Mouse (Mus musculus) kidney, embryonic 14.5 days (tissue): ENCODE measurements around the gene Traf2. TPM values are rescaled to one million over a fixed set of nuclear protein-coding genes. Genes with fewer than 3 reads are reported as not detected.

ENCODE experiments used
- ATAC-seq: fragments of 200-750 bp; cut with Nextera tagmentation; 2 replicates; pipeline ENCODE4 v1.8.0; 2017; ENCODE audit warnings: moderate number of reproducible peaks, mild to moderate bottlenecking, moderate TSS enrichment, moderate library complexity; ENCODE audit not compliant: low FRiP score, low TSS enrichment
- H3K27ac ChIP-seq: fragments of 300-500 bp; sonication (generic); 2 replicates; pipeline ENCODE4 v1.5.1; 2014; ENCODE audit warnings: low read depth, mild to moderate bottlenecking, low read length, moderate library complexity, mixed read lengths
- H3K27me3 ChIP-seq: fragments of 300-500 bp; sonication (generic); 2 replicates; pipeline ENCODE4 v1.6.1; 2014; ENCODE audit warnings: mild to moderate bottlenecking, low read length; ENCODE audit not compliant: control insufficient read depth, insufficient read depth
- H3K36me3 ChIP-seq: fragments of 300-500 bp; sonication (generic); 2 replicates; pipeline ENCODE4 v1.6.1; 2014; ENCODE audit warnings: low read length, mixed read lengths; ENCODE audit not compliant: control insufficient read depth, insufficient read depth
- H3K4me1 ChIP-seq: fragments of 300-500 bp; sonication (generic); 2 replicates; pipeline ENCODE4 v1.6.1; 2014; ENCODE audit warnings: low read length, mixed read lengths; ENCODE audit not compliant: control insufficient read depth, insufficient read depth
- H3K4me2 ChIP-seq: fragments of 300-500 bp; sonication (generic); replicated peaks from 2 replicates; pipeline ENCODE4 v1.6.1; 2014; ENCODE audit warnings: low read depth, mild to moderate bottlenecking, low read length
- H3K4me3 ChIP-seq: fragments of 300-500 bp; sonication (generic); 2 replicates; pipeline ENCODE4 v1.5.1; 2014; ENCODE audit warnings: mild to moderate bottlenecking, low read length
- H3K9ac ChIP-seq: fragments of 300-500 bp; sonication (generic); 2 replicates; pipeline ENCODE4 v1.6.1; 2014; ENCODE audit warnings: low read depth, mild to moderate bottlenecking, low read length, moderate library complexity
- H3K9me3 ChIP-seq: fragments of 300-500 bp; sonication (generic); 2 replicates; pipeline ENCODE4 v1.6.1; 2016; ENCODE audit warnings: low read length; ENCODE audit not compliant: control insufficient read depth
- WGBS: fragments of 180-500 bp; shearing (Covaris S2); extraction: QIAGEN DNeasy Blood & Tissue Kit; methylation state at CpG from one replicate; pipeline ENCODE4 v1.1.7; 2014; 5-methylcytosine and 5-hydroxymethylcytosine counted together
- polyA plus RNA-seq: library from polyadenylated mRNA; unstranded; fragments of >200 nt; fragmentation: Nextera tagmentation; extraction: Ambion mirVana; gene quantifications from 2 replicates; pipeline ENCODE4 v1.2.1, GENCODE M21; 2014

Traf2 gene
- polyA plus RNA-seq, 1 experiment from 2014 or later: 34.0 TPM

- ATAC-seq: no peak
- H3K4me3 ChIP-seq: no peak overlapping the region
- H3K27ac ChIP-seq: no peak overlapping the region
- H3K27me3 ChIP-seq: no peaks in the 10 kb centered on the region
- H3K36me3 ChIP-seq: peaks cover 55% of the 10 kb centered on the region
- no peaks in the 10 kb centered on the region for H3K9me3 ChIP-seq
- H3K4me2 ChIP-seq: no peak overlapping the region
- WGBS: 93% methylated on average over 3 of the region's 3 CpGs
- no peak overlapping the region for H3K9ac ChIP-seq
- peaks cover 9% of the 10 kb centered on the region; the same call in 1 of the 2 replicates for H3K4me1 ChIP-seq
Measured at GRCm38 (mm10) chr2:25569323-25569722, 22.6 kb upstream of the Traf2 start.

DNA sequence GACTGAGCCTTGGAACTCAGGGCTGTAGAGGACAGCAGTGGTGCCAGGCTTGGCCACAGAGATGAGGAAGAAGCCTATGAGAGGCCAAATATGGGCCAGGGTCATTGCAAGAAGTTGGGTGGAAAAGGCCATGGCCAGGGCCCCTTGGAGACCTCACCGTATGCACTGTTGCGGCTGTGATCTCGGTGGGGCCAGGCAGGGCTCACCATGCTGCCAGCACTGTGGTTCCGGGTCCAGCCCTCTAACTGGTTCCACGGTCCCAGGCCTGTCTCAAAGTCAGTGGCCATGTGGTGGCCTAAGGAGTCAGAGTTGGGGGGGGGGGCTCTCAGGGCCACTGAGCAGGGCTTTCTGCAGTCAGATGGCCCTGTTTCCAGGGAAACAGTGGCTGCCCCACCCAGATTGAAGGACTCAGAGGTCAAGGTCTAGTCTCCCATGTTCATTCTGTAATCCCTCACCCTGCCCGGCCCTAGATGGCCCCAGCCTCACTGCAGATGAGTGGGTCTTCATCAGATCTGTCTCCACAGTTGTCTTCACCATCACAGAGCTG, 21.8 kb upstream of the Traf2 start:
- H3K4me2 ChIP-seq: no peak overlapping the region
- no peaks in the 10 kb centered on the region for H3K9me3 ChIP-seq
- no peak overlapping the region for H3K4me3 ChIP-seq
- 82% methylated on average over 6 of the region's 6 CpGs for WGBS
- H3K27me3 ChIP-seq: no peaks in the 10 kb centered on the region
- no peak for ATAC-seq
- H3K36me3 ChIP-seq: peaks cover 62% of the 10 kb centered on the region
- H3K27ac ChIP-seq: no peak overlapping the region
- H3K9ac ChIP-seq: no peak overlapping the region
- H3K4me1 ChIP-seq: peaks cover 2% of the 10 kb centered on the region; the same call in 1 of the 2 replicates

- Histone ChIP-seq H3K4me2 (no peak overlapping the region), H3K36me3 (peaks cover 82% of the 10 kb centered on the region), H3K9ac (no peak overlapping the region), H3K4me3 (no peak overlapping the region), H3K4me1 (no peaks in the 10 kb centered on the region), H3K27ac (no peak overlapping the region), H3K27me3 (no peaks in the 10 kb centered on the region), H3K9me3 (no peaks in the 10 kb centered on the region)
- WGBS: 77% methylated on average over 6 of the region's 6 CpGs
- no peak for ATAC-seq
Measured at GRCm38 (mm10) chr2:25566558-25566957, 19.8 kb upstream of the Traf2 start.

- WGBS: 88% methylated on average over 8 of the region's 8 CpGs
- Histone ChIP-seq H3K27me3 (no peaks in the 10 kb centered on the region), H3K27ac (no peak overlapping the region), H3K9ac (no peak overlapping the region), H3K4me2 (no peak overlapping the region), H3K4me3 (no peak overlapping the region), H3K9me3 (no peaks in the 10 kb centered on the region), H3K4me1 (no peaks in the 10 kb centered on the region), H3K36me3 (peaks cover 87% of the 10 kb centered on the region)
- no peak for ATAC-seq
Measured at GRCm38 (mm10) chr2:25565741-25566140, 19.0 kb upstream of the Traf2 start.

DNA sequence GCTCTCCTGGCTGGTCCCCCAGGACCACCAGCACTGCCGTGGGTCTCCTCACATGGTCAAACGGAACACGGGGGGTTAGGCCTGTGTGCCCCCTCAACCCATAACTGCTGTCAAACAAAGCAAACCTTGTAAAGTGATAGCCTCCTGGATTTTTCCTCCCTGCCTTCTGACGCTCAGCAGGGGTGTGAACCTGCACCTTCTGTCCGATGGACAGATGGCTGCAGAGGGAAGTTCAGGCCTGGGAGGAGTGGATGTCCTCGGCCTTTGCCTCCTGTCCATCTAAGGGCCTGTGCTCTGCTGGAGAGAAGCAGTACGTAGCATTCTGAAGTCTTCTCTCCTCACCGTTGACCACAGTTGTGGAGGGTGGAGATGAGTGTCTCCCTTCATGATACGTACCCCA, 15.2 kb upstream of the Traf2 start:
- Histone ChIP-seq H3K27me3 (no peaks in the 10 kb centered on the region), H3K27ac (no peak overlapping the region), H3K9me3 (no peaks in the 10 kb centered on the region), H3K4me3 (no peak overlapping the region), H3K36me3 (peaks cover 60% of the 10 kb centered on the region), H3K9ac (no peak overlapping the region), H3K4me1 (peaks cover 11% of the 10 kb centered on the region), H3K4me2 (no peak overlapping the region)
- 60% methylated on average over 9 of the region's 9 CpGs for WGBS
- no peak for ATAC-seq

GRCm38 (mm10) chr2:25560551-25560950, 13.8 kb upstream of the Traf2 start:
- H3K9ac ChIP-seq: no peak overlapping the region
- H3K27ac ChIP-seq: no peak overlapping the region
- WGBS: 79% methylated on average over 8 of the region's 8 CpGs
- H3K27me3 ChIP-seq: no peaks in the 10 kb centered on the region
- no peak for ATAC-seq
- no peaks in the 10 kb centered on the region for H3K9me3 ChIP-seq
- no peak overlapping the region for H3K4me3 ChIP-seq
- peaks cover 11% of the 10 kb centered on the region for H3K4me1 ChIP-seq
- H3K4me2 ChIP-seq: no peak overlapping the region
- H3K36me3 ChIP-seq: peaks cover 55% of the 10 kb centered on the region

- Histone ChIP-seq H3K9me3 (no peaks in the 10 kb centered on the region), H3K4me1 (peaks cover 11% of the 10 kb centered on the region), H3K27me3 (no peaks in the 10 kb centered on the region), H3K4me2 (peak overlapping the region; percentile 68), H3K4me3 (peak overlapping the region; percentile 94), H3K27ac (no peak overlapping the region), H3K9ac (peak overlapping the region; percentile 88), H3K36me3 (peaks cover 37% of the 10 kb centered on the region)
- no peak for ATAC-seq
- 73% methylated on average over 6 of the region's 6 CpGs for WGBS
Measured at GRCm38 (mm10) chr2:25558774-25559173, 12.0 kb upstream of the Traf2 start.

GRCm38 (mm10) chr2:25557964-25558360, 11.2 kb upstream of the Traf2 start:
- peak; percentile 47 for ATAC-seq

DNA sequence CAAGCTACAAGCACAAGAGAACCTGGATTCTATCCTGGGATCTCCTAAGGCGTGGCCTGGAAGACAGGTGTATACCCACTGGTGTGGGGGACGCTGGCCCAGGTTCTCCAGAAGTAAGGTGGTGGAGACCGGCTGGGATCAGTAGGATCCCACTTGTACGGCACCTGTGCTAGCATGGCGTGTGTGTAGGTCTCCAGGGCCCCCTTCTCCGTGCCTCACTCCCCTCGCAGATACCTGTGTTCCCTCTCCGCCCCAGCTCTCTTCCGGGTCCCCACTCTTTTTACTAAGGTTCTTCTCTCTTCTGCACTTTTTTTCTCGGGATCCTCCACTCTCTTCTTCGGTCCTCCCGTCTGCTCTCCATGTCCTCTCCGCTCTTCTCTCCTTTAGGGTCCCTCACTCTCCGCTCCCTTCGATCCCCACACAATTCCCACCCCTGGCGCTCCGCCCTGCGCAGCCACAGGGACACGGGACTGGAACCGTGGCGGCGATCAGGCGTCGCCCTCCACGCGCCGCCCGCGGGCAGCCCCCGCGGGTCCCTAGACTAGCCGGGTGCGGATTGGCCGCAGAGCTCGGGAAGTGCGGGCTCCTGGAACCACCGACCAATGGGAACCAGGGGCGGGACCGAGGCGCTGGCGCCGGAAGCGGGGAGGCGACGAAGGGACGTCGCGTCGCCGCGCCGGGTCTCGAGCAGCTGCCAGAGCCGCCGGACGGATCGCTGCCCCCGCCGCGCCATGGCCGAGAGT, 10.7 kb upstream of the Traf2 start, which contains the start of gene Edf1:
Edf1 (plus strand) TSS at position 627 of the 743 bp plus-strand sequence.
- Histone ChIP-seq H3K36me3 (peaks cover 24% of the 10 kb centered on the region), H3K9me3 (no peaks in the 10 kb centered on the region), H3K4me3 (peak within 1 kb of the TSS; percentile 94), H3K27me3 (no peaks in the 10 kb centered on the region), H3K27ac (peak within 1 kb of the TSS; percentile 60), H3K4me1 (peaks cover 11% of the 10 kb centered on the region), H3K9ac (peak within 1 kb of the TSS; percentile 88), H3K4me2 (peak within 1 kb of the TSS; percentile 68)
- peak; percentile 97 for ATAC-seq
- WGBS: under 1% methylated on average over 61 of the region's 61 CpGs

More at GRCm38 (mm10) chr2:25557964-25558360, 11.2 kb upstream of the Traf2 start:
- no peaks in the 10 kb centered on the region for H3K9me3 ChIP-seq
- H3K4me3 ChIP-seq: peak overlapping the region; percentile 94
- WGBS: 0% methylated on average over 24 of the region's 24 CpGs
- peak overlapping the region; percentile 68 for H3K4me2 ChIP-seq
- peak overlapping the region; percentile 60; the same call in 1 of the 2 replicates for H3K27ac ChIP-seq
- H3K36me3 ChIP-seq: peaks cover 30% of the 10 kb centered on the region
- peak overlapping the region; percentile 88 for H3K9ac ChIP-seq
- no peaks in the 10 kb centered on the region for H3K27me3 ChIP-seq
- H3K4me1 ChIP-seq: peaks cover 11% of the 10 kb centered on the region
